Mouse (Mus musculus): ENCODE measurements around the gene Rnft1.
A peak's percentile ranks its signal among the peaks of the same experiment; 100 is the strongest.
"Not testable (repeated sequence)": the region's sequence is repeated elsewhere in the genome, so short reads cannot be mapped to it uniquely, and the experiment has no call there.

The Rnft1 gene

GRCm38 (mm10) chr11:86517229-86517628 is 32.8 kb downstream of the Rnft1 start:
- no peak for DNase-seq (ENCODE audit: low read depth, low spot score)

DNA sequence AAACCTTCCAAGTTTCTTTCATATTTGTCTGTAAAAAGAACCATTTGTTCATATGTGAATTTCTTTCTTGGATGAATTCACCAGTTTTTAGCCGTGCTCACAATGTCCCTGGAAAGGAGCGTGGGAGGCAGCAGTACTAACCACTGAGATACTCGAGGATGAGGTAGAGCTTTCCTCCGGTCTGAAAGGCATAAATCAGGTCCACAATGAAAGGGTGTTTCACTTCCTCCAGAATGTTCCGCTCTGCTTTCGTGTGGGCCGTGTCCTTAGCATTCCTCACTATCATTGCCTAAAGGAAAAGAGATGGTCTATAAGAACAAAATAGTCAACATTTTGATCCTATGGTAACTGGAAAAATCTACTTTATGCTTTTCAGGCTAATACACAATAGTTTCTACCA is 35.3 kb downstream of the Rnft1 start:
- no peak for DNase-seq (ENCODE audit: low read depth, low spot score)

DNA sequence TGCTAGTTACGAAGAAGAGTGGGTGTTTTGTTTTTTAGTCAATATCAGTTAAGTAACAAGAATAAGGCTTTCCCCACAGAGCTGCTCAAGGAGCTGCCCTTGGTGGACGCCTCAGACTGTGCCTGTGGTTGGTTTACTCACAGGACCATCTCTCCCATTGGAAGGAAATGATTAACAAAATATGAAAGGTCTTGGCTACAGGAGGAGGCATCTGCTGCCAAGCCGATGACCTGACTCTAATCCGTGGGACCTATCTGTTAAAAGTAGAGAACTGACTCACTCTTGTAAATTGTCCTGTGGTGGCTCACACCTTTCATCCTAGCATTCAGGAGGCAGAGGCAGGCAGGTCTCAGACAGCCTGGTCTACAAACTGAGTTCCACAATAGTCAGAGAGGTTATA is 43.1 kb downstream of the Rnft1 start:
- no peak for DNase-seq (ENCODE audit: low read depth, low spot score)

- DNase-seq (ENCODE audit: low read depth, low spot score): no peak
Measured at GRCm38 (mm10) chr11:86532834-86533233, 48.4 kb downstream of the Rnft1 start.

GRCm38 (mm10) chr11:86533302-86533701 is 48.8 kb downstream of the Rnft1 start:
- DNase-seq (ENCODE audit: low read depth, low spot score): not testable (repeated sequence)

GRCm38 (mm10) chr11:86534201-86534910 is 49.9 kb downstream of the Rnft1 start:
- DNase-seq (ENCODE audit: low read depth, low spot score): no peak

DNA sequence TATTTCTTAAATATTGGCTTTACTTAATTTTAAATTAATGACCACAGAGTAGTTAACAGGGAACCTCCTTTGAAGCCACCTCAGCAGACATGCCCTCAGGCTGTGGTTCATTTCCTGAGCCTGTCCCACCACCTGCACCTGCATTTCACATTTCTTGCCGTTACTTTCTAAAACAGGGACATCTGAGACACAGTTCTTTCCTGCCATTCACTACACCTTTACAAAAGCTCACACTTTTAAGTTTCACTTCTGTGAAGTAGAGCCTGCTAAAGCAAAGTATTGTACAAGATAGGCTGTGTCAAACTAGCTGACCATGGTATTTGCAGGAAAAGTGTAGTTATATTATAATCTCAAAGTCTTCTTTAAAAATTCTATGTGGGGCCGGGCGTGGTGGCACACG is 54.3 kb downstream of the Rnft1 start:
- no peak for DNase-seq (ENCODE audit: low read depth, low spot score)

DNA sequence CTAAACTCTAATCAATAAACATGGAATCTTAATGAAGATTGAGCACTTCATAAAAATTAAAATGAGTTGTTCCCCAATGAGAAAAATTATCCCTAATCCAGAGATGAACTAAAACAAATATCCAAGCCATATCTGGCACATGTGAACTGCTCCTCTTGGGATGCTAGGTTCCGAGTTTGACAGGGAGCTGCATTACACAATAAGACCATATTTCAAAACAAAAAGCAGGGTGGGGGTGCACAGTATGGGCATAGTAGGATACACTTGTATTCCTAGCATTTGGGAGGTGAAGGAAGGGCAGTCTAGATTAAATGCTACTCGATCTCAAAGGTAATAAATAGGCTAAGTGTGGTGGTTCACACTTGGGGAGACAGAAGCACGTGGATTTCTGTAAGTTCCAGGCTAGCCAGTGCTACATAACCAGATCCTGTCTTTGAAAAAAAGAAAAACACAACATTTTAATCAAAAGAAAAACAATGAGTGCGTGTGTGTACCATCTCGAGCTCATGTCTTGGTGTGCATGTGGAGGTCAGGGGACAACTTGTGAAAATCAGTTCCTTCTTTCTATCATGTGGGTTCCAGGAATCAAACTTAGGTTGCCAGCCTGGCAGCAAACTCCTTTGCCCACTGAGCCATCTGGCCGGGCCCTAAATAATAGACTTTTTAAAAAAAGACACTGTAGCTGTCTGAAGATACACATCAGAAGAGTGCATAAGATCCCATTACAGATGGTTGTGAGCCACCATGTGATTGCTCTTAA is 55.4 kb downstream of the Rnft1 start:
- DNase-seq (ENCODE audit: low read depth, low spot score): no peak

- no peak for DNase-seq (ENCODE audit: low read depth, low spot score)
Measured at GRCm38 (mm10) chr11:86540476-86540845, 56.0 kb downstream of the Rnft1 start.

- DNase-seq (ENCODE audit: low read depth, low spot score): no peak
Measured at GRCm38 (mm10) chr11:86542851-86543250, 58.4 kb downstream of the Rnft1 start.

DNA sequence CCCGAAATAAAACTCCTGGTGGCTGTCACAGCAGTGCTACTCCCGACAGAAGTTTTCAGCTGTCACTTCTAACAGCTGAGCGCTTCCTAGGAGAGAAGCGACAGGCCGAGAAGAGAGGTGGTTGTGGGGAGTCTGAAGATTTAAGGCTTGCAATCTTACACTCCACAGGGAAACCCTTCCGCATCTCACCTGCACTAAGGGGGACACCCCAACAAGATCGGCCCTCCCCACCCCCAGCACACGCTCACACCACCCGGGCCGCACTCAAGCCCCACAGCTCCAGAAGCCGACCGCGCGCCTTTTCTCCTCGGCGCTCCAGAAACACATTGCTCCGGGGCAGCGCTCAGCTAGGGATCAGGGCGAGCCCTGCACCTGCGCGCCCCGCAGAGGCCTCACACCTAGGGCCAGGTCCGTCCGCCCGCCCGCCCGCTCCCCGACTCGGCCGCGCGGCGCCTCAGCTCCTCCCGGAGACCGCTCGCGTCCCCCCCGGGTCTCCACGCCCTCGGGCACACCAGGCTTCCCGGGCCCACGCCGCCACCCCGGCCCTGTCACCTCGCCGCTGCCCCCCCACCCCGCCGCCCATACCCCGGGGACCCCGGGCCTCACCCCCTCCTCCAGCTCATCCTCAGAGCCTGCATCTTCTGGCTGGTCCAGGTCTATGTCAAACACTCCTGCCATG is 59.6 kb downstream of the Rnft1 start:
- peak; percentile 10 for DNase-seq (ENCODE audit: low read depth, low spot score)

- DNase-seq (ENCODE audit: low read depth, low spot score): peak; percentile 100
Measured at GRCm38 (mm10) chr11:86544639-86545299, 60.3 kb downstream of the Rnft1 start, which contains the start of the genes Rps6kb1 and Tubd1. TSS of gene Rps6kb1 (minus strand) at chr11:86544805. TSS of gene Tubd1 (plus strand) at chr11:86544991.

- DNase-seq (ENCODE audit: low read depth, low spot score): no peak
Measured at GRCm38 (mm10) chr11:86545556-86545955, 61.1 kb downstream of the Rnft1 start.

DNA sequence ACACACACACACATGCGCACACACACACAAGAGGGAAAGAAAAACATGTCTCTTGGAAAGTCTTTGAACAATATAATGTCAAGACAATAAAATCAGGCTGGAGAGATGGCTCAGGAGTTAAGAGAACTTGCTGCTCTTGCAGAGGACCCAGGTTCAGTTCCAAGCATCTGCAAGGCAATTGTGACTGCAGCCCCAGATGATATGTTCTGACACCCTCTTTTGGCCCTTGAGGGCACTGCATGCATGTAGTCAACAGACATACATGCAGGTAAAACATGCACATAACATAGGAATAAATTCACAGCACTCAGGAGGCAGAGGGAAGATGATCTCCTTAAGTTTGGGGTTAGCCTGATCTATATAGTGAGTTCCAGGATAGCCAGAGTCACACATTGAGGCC is 63.0 kb downstream of the Rnft1 start:
- DNase-seq (ENCODE audit: low read depth, low spot score): no peak

Measured in forelimb bud, embryonic 11.5 days (tissue).